Mouse (Mus musculus) frontal cortex, postnatal 25 days (tissue): ENCODE results near the gene Rabgap1l.
A peak's percentile ranks its signal among the peaks of the same experiment; 100 is the strongest.
"Not testable (repeated sequence)": the region's sequence is repeated elsewhere in the genome, so short reads cannot be mapped to it uniquely, and the experiment has no call there.

Source experiments
- DNase-seq, 2 experiments: peaks; one replicate each; pipeline ENCODE4 v3.0.0; 2022; ENCODE audit warnings: low spot score in 2 of 2

The Rabgap1l gene

DNA sequence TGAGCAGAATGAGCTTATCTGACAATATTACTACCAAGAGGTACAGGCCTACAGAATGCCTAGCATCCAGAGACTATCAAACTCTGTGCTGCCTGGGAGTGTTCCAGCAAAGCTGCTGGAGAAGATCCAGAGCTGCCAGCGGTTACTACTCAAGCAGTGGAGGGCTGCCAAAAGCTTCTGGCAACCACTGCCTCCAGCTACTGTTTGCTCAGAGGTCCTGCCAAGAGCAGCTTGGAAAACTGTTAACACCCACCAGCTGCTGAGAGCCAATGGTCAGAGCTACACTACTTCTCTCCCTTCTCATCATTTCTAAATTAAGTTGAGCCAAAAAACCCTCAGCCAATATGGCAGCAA, 99.9 kb downstream of the Rabgap1l start:
- DNase-seq: peak; percentile 72 to 82

DNA sequence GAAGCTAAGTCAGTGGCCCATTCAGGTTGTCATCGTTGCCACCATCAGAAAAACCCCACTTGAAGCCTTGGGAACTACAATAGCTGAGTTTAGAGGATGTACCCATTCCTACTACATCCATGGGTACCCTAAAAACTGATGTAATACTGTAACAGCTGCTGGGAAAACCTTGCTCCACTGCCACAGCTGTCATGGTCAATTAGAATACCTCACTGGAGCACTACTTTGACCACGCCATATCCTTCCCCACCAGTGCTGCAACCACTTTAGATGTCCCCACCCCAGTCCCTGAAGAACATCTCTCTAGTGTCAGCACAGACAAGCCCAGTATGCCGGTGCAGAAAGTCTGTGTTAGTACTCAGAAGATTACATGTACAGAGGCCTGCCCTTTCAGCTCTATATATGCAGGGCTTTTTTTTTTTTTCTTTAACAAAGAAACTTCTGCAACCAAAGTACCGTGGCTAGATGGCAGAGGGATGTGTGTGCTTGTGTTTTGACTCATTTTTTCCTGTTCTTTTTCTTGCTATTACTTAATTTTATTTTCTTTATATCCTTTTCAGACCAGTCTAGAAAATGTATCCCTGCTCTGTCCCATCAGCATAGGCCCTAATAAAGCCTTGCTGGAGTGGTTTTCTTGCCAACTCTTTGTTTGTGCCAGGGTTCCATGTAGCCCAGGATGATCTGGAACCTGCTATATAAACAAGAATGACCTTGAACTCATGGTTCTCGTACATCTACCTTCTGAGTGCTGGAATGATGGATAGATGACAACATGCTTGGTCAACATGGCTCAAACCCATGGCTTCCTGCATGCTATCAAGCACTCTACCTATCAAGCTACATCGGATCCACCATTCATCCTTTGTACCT, 100.6 kb downstream of the Rabgap1l start:
- no peak for DNase-seq

DNA sequence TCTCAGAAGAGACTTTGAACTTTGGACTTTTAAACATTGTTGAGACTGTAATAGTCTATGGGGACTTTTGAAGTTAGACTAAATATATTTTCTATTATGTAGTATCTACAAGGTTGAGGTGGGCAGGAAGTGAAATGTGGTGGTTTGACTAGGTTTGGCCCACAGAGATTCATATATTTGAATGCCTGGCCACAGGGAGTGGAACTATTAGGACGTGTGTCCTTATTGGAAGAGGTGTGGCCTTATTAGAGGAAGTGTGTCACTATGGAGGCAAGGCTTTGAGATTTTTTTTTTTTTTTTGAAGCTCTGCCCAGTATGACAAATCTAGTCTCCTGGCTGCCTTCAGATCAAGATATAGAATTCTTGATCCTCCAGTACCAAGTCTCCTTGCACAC, 101.8 kb downstream of the Rabgap1l start:
- DNase-seq: no peak

DNA sequence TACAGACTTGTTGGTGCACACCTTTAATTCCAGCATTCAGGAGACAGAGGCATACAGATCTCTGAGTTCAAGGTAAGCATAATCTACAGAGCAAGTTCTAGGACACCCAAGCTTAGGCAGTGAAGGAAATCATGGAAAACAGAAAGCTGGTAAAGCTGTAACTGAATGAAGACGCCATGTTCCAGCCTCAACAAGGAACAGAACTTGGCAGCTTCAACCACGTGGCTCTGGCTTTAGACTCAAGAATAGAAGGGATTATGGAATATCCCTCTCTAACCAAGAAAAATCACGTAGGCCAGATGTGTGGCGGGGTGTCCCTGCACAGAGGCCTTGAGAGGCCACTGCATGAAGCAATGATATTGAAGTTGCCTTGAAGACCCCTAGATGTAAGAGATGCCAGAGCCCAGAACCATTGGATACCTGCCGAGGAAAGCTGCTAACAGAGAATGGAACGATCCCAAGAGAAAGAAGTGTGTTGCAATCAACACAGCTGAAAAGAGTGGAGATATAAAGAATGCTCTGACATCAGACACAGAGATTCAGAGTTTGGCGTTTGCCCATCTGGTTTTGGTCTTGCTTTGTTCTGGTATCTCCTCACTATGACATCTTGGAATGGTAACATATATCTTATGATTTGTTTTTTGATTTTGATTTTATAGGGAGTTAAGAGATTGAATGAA, 102.4 kb downstream of the Rabgap1l start:
- no peak for DNase-seq

DNA sequence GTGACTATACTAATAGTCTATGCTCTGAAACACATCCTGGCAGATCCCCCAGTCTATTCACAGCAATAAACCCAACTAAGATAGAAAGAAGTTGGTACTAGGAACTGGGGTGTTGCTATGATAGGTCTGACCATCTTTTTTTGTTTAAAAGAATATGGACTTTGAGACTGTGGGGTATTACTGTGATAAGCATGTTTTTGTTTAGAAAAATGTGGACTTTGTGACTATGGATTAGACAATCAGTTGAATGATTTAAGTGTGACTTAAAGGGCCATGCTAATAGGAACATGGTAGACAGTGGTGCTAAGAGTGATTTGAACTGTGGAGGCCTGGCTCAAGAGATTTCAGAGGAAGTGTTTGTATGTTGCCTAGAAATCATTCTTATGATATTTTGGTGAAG, 103.5 kb downstream of the Rabgap1l start:
- no peak for DNase-seq

DNA sequence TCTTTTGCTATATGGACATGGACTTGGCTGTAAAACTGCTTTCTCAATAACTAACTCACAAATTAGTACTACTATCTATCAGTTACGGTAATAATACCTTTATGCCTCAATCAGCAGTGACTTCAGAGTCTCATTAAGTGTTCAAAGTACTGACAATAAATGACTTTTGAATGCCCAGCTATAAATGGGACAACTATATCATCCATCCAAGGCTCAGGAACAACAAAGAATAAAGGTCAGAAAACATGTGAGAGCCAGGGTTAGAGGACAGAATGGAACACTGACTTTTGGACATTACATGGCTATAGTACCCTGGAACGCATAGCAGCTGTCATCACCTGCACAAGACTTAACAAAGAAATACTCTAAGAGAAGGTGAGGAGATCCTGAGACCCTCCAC, 108.8 kb downstream of the Rabgap1l start:
- no peak for DNase-seq

DNA sequence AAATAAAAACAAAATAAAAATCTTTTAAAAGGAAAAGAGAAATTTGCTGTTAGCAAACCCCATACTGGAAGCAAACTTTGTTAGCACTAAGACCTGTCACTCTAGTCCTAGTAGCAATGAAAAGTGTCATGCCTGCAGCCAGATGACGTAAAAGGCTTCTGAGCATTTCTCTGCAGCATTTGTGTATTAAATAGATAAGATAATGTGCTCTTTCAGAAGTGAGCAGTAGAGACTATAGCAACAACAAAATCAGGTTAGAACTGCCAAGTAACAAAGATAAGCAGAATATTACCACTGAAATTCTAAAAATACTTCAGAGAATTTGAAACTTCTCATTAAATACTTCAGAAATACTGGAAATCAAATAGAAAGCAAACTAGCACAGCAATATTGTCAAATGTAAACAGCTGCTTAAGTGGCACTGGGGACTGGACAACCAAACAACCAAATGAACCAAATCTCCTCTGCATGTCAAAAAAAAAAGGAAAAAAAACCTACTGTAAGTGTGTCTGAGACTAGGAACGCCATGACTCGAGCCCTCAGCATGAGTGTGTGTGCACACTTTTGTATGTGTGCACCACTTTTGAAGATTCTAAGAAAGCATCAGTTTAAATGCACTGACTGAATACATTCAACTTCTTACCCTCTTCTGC, 111.5 kb downstream of the Rabgap1l start:
- no peak for DNase-seq

DNA sequence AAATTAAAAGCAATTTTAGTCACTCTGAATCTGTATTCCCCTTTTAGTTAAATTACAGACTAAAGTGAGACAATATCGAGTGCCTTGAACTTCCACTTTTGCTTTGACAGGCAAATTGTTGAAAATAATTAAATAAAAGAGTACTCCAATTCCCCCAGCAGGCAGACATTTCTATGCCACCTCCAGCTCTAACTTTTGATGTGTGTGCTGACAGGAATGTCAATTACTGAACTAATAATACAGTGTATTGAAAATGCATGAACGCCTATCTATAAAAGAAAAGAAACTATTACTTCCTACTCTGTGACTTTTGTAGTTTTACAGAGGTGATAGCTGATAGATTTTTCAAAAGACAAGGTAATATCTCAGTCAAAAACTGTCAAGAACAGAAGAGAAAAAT, 118.2 kb downstream of the Rabgap1l start:
- DNase-seq: no peak

DNA sequence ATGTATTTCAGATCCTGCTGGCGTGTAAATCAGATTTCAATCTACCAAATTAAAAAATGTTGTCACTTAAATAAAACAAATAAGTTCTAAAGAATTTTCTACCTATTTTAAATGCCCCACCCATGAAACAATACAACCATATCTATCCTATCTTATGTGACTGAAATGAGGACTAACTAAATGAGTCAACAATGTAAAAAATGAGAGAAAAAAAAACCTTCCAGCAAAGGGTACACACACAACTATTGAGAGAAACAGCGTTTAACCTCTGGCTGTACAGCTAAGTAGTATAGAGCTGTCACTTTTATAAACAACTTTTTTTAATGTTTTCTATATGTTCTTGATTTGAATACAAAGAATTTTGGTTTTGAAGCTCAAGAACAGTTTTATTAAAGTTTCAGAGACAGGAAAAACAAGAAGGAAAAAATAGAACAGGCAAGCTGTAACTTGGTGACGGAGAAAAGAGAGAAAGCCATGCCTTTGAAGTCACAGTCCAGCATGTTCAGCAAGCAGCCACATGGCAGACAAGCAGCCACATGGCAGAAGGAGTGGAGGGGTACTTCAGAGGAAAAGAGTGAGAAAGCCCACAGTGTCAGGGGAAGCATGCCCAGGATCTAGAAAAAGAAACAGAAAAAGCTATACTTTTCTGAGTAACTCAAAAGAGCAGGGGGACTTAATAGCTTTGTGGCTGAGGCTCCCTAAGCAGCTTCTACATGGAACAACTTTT, 120.8 kb downstream of the Rabgap1l start:
- no peak for DNase-seq

DNA sequence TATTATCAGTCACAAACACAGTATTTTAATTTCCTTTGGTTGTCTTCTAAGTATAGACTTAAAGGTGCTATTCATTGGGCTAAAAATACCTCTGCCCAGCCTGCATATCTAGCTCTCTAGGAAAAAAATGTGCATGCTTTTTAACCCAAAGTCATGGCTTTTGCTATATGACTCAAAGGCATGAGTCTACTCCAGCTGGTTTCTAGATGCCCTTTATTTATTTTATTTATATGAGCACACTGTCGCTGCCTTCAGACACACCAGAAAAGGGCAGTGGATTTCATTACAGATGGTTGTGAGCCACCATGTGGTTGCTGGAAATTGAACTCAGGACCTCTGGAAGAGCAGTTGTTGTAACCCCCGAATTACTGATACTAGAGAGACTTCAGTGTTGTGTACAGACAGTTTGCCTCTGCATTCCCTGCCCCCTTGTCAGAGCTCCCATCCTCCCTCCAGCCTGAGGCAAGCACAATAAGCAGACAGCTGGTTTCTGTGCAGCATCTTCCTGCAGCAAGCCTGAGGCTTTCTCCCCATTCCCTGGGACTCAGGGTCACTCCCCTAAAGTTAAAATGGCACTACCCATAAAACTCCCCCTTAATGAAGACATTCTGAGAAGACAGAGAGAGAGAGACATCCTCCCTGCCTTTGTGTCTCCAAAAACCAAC, 137.1 kb downstream of the Rabgap1l start:
- no peak for DNase-seq

DNA sequence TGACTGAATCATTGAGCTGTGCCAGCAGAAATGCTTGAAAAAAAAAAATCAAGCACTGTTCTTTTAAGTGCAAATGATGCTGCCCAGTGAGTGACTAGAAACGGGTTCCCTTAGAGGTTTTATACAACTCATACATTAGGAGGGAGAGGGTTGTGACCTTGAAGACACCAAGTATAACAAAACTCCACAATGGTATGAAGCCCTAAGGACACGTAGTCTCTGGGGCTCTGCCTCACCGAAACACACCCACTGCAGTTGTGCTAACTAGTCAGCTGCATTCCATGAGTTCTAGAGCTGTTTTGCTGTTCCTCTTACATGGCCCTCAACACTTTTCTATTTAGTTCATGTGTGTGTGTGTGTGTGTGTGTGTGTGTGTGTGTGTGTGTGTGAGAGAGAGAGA, 141.3 kb downstream of the Rabgap1l start:
- no peak for DNase-seq

DNA sequence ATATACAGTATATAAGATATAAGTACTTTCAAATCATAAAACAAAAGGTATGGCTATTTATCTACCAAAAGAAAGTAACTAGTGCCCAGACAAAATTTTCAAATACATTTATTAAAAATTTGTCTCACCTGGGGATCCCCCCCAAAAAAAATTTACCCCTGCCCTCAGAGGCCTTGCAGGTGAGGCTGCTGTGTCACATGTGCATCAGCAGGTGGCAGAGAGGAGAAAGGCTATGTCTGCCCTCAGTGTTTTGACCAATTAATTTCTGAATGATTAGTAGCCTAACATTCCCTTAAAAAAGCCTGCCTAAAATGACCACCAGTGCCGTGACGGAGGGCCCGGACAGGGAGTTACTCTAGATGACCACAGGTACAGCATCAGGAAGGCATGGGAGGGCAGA, 147.6 kb downstream of the Rabgap1l start:
- DNase-seq: no peak

DNA sequence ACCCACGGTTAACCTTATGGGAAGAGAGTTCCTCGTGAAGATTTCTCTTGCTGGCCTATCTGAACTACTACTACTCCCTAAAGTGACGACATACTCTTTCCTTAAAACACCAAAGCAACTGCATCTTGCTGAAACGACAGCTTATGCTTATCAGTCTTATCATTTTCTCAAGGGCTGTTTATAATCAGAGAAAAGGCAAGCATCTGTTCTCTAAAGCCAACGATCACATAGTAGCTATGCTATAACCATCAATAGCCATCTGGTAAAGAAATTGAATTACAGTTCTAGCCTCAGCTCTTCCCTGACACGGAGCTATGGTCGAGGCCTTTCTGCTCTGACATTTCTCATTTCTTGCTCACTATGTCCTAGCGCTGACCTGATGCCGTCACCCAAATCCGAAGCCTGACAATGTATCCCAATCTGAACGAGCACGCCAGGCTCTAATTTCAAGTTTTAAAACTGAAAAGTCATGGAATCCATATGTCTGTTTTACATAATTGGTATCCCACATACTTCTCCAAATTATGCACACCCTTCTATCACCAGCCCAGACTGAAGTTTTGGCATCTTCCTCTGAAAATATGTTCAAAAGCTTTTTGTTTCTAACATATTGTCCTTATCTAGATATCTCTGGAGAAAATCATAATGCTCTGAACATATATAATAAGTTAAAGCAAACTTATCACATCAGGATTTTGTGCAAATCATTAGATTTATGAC, 164.6 kb downstream of the Rabgap1l start:
- DNase-seq: no peak

DNA sequence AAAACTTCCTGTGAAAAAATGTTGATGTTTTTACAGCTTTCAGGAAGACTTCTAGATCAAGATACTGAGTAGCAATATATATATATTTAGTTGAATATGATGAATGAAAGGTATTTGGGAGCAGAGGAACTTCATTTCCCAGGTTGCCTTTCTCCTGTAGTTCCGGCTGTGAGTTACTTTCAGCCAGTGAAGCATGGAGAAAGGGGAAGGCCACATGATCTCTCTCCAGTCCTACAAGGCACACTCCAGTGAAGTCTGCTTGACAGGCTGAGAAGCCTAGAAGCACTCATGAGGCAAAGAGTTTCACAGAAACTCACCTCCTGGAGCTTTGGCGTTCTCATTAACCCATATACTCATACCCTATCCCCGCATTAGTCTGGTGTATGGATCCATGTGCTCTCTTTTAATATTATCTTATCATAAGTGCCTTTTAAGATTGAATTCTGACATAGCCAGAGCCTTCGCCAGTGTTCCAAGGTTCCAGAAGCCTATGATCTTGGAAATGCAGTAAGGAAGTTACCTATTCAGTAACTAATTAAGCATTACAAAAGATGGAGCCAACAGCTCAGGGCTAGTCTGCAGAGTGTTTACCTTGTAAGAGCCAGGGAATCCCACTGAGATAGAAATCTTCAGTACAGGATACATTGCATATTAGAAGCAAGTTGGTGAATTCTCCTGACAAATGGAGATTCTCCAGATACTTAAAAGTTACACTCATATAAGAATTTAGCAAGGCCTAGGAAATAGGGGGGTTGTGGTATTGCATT, 168.5 kb downstream of the Rabgap1l start:
- not testable (repeated sequence) for DNase-seq

DNA sequence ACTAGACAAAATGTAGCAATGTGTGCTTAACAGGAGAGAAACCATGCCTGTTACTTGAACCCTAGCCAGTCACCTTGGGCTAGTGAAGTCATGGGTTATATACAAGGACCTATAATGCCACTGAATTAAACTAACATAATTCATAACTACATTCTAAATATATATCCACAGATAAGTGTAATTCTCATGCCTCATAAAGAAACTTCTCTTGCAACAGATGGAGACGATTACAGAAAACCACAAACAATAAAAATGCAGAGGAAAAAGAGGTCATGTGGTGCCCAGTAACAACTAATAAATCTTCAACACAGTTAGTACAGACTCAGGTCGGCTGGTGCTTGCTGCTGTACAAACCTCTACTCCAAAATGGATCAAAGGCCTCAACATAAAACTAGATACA, 174.8 kb downstream of the Rabgap1l start:
- no peak for DNase-seq

DNA sequence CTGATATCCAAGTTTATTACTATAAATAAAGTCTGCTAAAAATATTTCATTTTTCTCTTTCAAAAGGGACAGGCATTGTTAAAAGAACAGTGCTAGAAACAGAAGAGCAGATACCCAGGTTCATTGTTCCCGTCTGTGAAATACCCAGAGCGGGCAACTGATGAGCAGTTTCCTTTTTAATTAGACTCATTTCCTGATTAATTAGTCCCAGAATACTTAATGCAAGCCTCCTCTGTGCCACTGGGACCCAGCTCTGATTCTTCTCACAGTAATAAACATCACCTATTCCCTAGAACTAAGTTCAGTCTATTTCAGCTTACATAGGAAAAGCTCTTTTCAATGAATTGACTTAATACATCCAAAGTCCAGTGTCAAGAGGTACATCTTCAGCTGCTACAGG, 186.6 kb downstream of the Rabgap1l start:
- DNase-seq: no peak

DNA sequence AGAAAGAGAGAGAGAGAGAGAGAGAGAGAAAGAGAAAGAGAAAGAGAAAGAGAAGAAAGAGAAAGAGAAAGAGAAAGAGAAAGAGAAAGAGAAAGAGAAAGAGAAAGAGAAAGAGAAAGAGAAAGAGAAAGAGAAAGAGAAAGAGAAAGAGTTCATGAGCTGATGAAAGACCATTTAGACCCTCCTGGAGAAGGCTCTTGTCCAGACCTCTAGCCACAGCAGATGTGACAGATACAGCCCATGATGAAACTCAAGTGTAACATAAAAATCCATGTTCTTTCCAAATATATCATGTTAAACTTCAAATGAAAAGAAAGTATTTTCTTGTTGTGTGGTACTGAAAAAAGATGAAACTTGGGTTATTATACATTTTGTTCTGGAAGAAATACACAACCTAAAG, 189.7 kb downstream of the Rabgap1l start:
- not testable (repeated sequence) for DNase-seq

DNA sequence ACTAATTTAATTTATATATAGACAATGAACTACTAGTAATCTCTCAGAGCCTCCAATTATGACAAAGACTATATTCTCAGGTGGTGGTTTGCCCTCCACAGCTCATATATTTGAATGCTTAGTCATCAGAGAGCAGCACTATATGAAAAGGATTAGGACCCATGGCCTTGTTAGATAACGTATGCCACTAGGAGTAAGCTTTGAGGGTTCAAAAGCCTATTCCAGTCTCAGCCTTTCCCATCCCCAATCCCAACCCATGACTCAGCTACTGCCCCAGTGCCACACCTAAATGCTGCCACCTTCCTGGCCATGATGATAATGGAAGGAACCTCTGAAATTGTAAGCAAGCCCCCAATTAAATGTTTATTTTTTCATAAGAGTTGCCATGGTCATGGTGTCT, 195.6 kb downstream of the Rabgap1l start:
- DNase-seq: no peak

DNA sequence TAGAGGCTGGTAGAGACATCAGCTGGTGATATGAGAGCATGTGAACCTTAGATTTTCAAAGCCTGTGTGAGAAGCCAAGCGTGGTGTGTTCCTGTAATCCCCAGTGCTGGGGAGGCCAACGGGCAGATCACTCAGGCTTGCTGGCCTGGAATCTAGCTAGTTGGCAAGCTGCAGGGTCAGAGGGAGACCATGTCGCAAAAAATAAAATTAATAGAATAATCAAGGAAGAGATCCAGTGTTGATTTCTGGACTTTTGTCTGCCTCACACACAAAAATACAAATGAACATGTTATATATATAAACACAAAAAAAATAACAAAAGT, 196.1 kb downstream of the Rabgap1l start:
- DNase-seq: no peak

DNA sequence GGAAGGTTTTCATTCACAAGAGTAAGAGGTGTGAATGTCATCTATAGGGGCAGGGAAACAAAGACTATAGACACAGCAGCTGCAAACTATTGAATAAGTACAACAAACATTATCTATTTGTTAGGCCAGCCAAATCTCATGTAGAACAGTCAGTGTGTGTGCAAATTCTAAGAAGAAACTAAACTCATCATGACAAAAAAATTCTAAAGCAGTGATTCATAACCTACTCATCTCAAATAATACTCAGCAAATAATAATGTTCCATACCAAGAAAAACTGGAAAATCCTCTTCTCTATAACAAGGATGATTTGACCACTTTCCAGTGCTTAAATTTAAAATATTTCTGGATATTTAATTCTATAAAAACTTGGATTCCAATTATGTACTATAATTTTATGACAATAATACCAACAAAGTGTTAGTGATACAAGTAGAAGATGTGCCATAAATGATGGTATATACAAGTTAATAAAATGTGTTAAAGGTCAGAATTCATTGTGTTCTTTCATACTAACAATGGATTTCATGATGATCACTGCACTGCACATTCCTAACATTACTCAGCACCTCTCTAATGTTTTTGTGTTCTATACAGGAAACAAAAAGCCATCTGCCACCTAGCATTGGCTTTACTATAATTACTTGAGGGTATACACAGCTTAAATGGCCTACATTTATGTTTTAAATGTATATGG, 196.6 kb downstream of the Rabgap1l start:
- no peak for DNase-seq
